Mouse (Mus musculus) E14TG2a.4 (cell line): ENCODE measurements around the gene Smyd3.

ENCODE experiments used
- CTCF ChIP-seq: conservative IDR thresholded peaks from 2 replicates; pipeline ENCODE4 v1.5.1; 2014; ENCODE audit warnings: low read length
- POU5F1 ChIP-seq: IDR thresholded peaks from 2 replicates; pipeline ENCODE4 v1.6.1; 2014; ENCODE audit warnings: low read length, borderline replicate concordance

- no peak for TF ChIP-seq CTCF
- TF ChIP-seq POU5F1 = no peak
Measured at GRCm38 (mm10) chr1:179055760-179056159, 462.1 kb downstream of the Smyd3 start.
